Mouse (Mus musculus): ENCODE measurements around the gene Prmt3. TPM values are rescaled to one million over a fixed set of nuclear protein-coding genes. Genes with fewer than 3 reads are reported as not detected.

The Prmt3 gene
- total and polyA plus RNA-seq, 3 experiments = 62.5 to 73.9 (median 63.7) TPM

DNA sequence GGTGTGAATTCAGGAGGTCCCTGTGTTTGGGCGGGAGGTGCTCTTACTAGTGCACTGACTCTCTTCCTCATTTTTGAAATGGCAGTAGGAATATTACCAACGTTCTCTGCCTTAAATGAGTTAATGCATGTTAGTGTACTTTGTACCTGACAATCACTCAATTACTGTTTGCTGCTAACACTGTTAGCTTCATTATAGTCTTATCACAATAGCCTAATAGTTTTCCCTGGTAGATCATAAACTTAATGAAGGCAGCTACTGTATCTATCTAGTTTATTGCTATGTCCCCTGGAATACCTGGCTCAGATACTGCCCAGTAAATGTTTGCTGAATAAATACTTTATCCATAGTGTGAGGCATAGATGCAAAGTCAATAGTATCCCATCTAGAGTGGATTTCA is 116.6 kb downstream of the Prmt3 start:
- H3K27ac ChIP-seq (ENCODE audit: control insufficient read depth, low read depth, low read length) = no peak overlapping the region
- TF ChIP-seq TBP (IDR thresholded peaks at IDR 0.05; ENCODE audit: low read depth, low read length) = no peak
- no peak for TF ChIP-seq HCFC1 (IDR thresholded peaks at IDR 0.05; ENCODE audit: low read depth, low read length)
- TF ChIP-seq POLR2A (IDR thresholded peaks at IDR 0.05; ENCODE audit: control insufficient read depth in 1 of 2, insufficient read depth in 1 of 2, low read depth in 1 of 2, low read length in 2 of 2, poor library complexity in 1 of 2) = no peak
- H3K36me3 ChIP-seq (ENCODE audit: control insufficient read depth in 1 of 2, insufficient read depth in 2 of 2, low read length in 2 of 2) = no peaks in the 10 kb centered on the region
- H3K27me3 ChIP-seq (ENCODE audit: control insufficient read depth in 1 of 2, insufficient read depth in 2 of 2, low read length in 2 of 2) = no peaks in the 10 kb centered on the region; a peak in 1 of 4 replicates
- DNase-seq (ENCODE audit: low read depth, low spot score) = no peak
- no peak overlapping the region for H3K9ac ChIP-seq (ENCODE audit: control insufficient read depth, low read depth, low read length, poor library complexity, severe bottlenecking)
- no peaks in the 10 kb centered on the region for H3K79me2 ChIP-seq (ENCODE audit: control insufficient read depth, insufficient read depth, low read length, poor library complexity)
- H3K4me3 ChIP-seq (ENCODE audit: control insufficient read depth in 1 of 2, insufficient read depth in 1 of 2, low read depth in 2 of 2, low read length in 2 of 2) = no peak overlapping the region
- H3K4me1 ChIP-seq (ENCODE audit: control insufficient read depth in 1 of 2, insufficient read depth in 2 of 2, low read length in 2 of 2) = no peaks in the 10 kb centered on the region
- no peaks in the 10 kb centered on the region for H3K9me3 ChIP-seq (replicated peaks; ENCODE audit: insufficient read depth, low read length)

DNA sequence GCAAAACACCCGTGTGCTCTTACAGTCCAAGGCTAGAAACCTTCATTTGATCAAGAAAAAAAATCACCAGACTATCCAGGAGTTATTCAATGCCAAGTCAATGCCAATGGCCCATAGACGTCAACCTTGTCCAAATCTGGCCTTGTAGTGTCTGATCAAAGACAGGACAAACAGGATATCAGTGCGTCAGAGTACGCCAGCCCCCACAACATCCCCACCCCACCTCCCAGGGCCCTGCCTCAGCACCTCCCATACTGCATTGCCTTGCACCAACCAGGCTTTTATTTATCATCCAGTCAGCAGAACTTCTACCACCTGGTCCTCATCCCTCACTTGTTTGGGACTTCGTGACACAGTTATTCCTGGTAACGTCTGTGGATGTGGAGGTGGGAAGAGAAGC is 117.2 kb downstream of the Prmt3 start:
- H3K79me2 ChIP-seq (ENCODE audit: control insufficient read depth, insufficient read depth, low read length, poor library complexity) = no peaks in the 10 kb centered on the region
- no peak for DNase-seq (ENCODE audit: low read depth, low spot score)
- H3K9ac ChIP-seq (ENCODE audit: control insufficient read depth, low read depth, low read length, poor library complexity, severe bottlenecking) = no peak overlapping the region
- no peak overlapping the region for H3K27ac ChIP-seq (ENCODE audit: control insufficient read depth, low read depth, low read length)
- H3K9me3 ChIP-seq (replicated peaks; ENCODE audit: insufficient read depth, low read length) = no peaks in the 10 kb centered on the region
- H3K4me3 ChIP-seq (ENCODE audit: control insufficient read depth in 1 of 2, insufficient read depth in 1 of 2, low read depth in 2 of 2, low read length in 2 of 2) = no peak overlapping the region
- no peaks in the 10 kb centered on the region; a peak in 1 of 4 replicates for H3K27me3 ChIP-seq (ENCODE audit: control insufficient read depth in 1 of 2, insufficient read depth in 2 of 2, low read length in 2 of 2)
- TF ChIP-seq NELFE (IDR thresholded peaks at IDR 0.05; ENCODE audit: low read depth, low read length) (no peak), POLR2A (IDR thresholded peaks at IDR 0.05; ENCODE audit: control insufficient read depth in 1 of 2, insufficient read depth in 1 of 2, low read depth in 1 of 2, low read length in 2 of 2, poor library complexity in 1 of 2) (no peak), EP300 (IDR thresholded peaks at IDR 0.05; ENCODE audit: low read depth in 1 of 2, low read length in 2 of 2) (no peak), CHD2 (IDR thresholded peaks at IDR 0.05; ENCODE audit: low read length) (no peak), SIN3A (IDR thresholded peaks at IDR 0.05; ENCODE audit: low read length) (no peak), TBP (IDR thresholded peaks at IDR 0.05; ENCODE audit: low read depth, low read length) (no peak), SMC3 (IDR thresholded peaks at IDR 0.05; ENCODE audit: low read depth, low read length) (no peak), ZKSCAN1 (IDR thresholded peaks at IDR 0.05; ENCODE audit: low read depth, low read length) (no peak), USF2 (IDR thresholded peaks at IDR 0.05; ENCODE audit: borderline replicate concordance in 1 of 2, insufficient read depth in 1 of 2, low read depth in 1 of 2, low read length in 2 of 2) (no peak)
- no peaks in the 10 kb centered on the region for H3K4me1 ChIP-seq (ENCODE audit: control insufficient read depth in 1 of 2, insufficient read depth in 2 of 2, low read length in 2 of 2)
- H3K36me3 ChIP-seq (ENCODE audit: control insufficient read depth in 1 of 2, insufficient read depth in 2 of 2, low read length in 2 of 2) = no peaks in the 10 kb centered on the region

DNA sequence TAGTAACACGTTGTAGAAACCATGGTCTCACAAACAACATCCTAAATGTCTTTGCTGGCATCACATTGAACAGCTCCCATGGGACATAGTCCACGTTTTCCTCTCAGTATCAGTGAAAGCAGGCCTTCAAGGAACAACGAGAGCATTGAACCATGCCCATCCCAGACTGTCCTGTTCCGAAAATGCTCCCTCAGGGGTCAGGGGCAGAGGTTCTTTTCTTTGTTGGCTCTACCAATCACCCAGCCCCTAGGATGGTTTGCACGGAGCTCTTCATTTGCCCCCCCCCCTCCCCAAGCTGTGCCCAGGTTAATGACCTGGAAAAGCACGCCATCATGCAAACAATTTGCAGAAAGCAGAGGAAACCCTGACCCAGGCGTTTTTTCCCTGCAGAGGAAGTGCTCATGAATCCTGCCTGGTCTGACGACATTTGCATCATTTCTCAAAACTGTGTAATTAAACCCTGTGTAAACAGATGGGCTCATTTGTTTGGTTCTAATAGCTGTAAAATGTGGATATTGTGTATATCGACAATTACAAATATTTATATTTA is 123.9 kb downstream of the Prmt3 start:
- no peaks in the 10 kb centered on the region for H3K36me3 ChIP-seq (ENCODE audit: control insufficient read depth in 1 of 2, insufficient read depth in 2 of 2, low read length in 2 of 2)
- H3K9ac ChIP-seq (ENCODE audit: control insufficient read depth, low read depth, low read length, poor library complexity, severe bottlenecking) = no peak overlapping the region
- H3K27me3 ChIP-seq (ENCODE audit: control insufficient read depth in 1 of 2, insufficient read depth in 2 of 2, low read length in 2 of 2) = no peaks in the 10 kb centered on the region
- no peaks in the 10 kb centered on the region for H3K9me3 ChIP-seq (replicated peaks; ENCODE audit: insufficient read depth, low read length)
- no peak overlapping the region for H3K4me3 ChIP-seq (ENCODE audit: control insufficient read depth in 1 of 2, insufficient read depth in 1 of 2, low read depth in 2 of 2, low read length in 2 of 2)
- H3K79me2 ChIP-seq (ENCODE audit: control insufficient read depth, insufficient read depth, low read length, poor library complexity) = no peaks in the 10 kb centered on the region
- no peak overlapping the region for H3K27ac ChIP-seq (ENCODE audit: control insufficient read depth, low read depth, low read length)
- no peak for DNase-seq (ENCODE audit: low read depth, low spot score)
- TF ChIP-seq USF2 (IDR thresholded peaks at IDR 0.05; ENCODE audit: borderline replicate concordance in 1 of 2, insufficient read depth in 1 of 2, low read depth in 1 of 2, low read length in 2 of 2) (no peak), POLR2AphosphoS5 (IDR thresholded peaks at IDR 0.05; ENCODE audit: borderline replicate concordance, low read depth, low read length) (no peak), USF1 (IDR thresholded peaks at IDR 0.05; ENCODE audit: low read depth, low read length) (no peak)
- H3K4me1 ChIP-seq (ENCODE audit: control insufficient read depth in 1 of 2, insufficient read depth in 2 of 2, low read length in 2 of 2) = no peaks in the 10 kb centered on the region
